Mouse (Mus musculus): ENCODE measurements around the gene Banf1.
"Not testable (repeated sequence)": the region's sequence is repeated elsewhere in the genome, so short reads cannot be mapped to it uniquely, and the experiment has no call there.

Gene Banf1

DNA sequence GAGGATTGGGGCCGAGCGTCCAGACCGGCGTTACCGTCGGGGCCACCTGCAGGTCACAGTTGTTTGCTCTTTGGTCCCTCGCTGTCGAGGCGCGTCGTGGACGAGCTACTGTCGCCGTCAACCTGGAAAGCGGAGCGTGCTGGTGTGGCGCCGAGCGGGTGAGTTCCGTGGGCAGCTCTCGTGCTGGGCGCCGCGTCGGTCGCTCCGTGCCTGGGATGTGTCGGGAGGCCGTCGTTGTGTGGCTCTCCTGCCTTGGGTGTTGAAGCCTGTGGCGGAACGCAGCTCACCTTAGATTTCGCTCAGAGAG lies at the start of gene Banf1:
Gene Banf1, minus strand, starts transcription at position 116 of the 307 bp plus-strand sequence.
- no peak for DNase-seq (ENCODE audit: extremely low read depth, insufficient read length, low spot score)

DNA sequence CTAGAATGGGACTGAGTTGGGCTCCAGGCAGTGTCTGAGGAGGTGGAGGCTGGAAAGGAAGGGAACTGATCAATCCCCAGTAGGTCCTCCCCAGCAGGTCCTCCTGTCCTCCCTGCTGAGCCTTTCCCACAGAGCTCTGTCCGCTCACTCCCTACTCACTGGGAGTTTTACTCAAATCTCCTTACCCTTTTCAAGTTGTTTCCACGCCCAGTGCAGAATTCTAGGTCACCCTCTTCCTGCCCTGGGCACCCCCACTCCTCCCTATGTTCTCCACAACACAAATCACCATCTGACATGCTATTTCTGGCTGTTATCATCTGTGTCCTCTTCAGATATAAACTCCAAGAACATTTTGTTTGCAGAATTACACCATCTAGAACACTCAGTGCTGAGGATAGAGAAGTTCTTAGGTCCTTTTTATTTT lies 47.6 kb upstream of the Banf1 start:
- DNase-seq (ENCODE audit: extremely low read depth, insufficient read length, low spot score) = no peak

DNA sequence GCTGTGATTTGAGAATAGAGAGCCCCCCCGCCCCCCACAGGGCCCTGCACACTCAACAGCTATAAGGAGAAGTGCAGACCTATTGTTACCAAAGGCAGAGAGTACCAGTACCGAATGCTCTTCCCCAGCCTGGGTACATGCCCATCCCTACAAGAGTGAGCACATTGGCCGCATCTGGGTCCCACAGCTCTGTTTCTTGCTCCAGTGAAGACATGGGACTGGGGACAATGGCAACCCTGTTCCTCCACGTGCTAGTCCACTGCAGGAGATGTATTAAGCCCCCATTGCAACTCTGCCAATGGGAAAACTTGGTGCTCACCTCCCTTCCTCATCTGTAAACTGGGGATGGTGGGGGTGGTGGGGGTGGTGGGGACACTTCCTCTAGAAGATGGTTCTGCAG lies 46.9 kb upstream of the Banf1 start:
- DNase-seq (ENCODE audit: extremely low read depth, insufficient read length, low spot score) = no peak

DNA sequence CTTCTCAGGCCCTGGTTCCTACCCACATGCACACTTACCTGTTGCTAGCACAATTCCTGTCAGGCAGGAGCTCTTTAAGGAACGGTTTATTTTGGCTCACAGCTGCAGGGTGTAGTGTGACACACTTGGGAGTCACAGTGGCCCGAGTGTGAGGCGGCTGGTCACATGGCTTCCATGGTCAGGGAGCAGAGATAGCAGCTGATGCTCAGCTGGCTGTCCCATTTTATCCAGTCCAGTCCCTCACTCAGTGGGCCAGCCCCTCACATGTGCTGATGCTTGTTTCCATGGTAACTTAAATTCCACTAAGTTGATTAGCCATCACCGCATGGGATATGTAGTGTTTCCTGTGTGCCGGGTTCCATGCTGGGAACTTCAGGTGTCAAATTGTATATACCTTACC lies 45.0 kb upstream of the Banf1 start:
- DNase-seq (ENCODE audit: extremely low read depth, insufficient read length, low spot score) = no peak

DNA sequence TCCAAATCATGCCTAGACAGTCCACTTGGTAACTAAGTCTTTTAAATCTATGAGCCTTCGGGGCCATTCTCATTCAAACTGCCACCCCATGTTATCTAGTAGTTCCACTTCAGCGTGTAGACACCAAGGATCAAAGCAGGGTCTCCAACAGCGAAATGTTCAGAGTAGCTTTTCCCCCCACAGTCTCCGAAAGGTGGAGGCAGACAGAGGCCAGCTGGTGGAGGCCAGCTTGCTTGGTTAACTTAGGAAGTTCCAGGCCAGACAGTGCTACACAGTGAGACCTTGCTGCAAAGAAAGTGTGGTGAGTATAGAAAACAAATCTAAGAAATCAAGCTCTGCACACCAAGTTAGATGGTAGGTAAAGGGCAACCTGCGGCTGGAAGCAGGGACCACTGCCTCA lies 43.7 kb upstream of the Banf1 start:
- DNase-seq (ENCODE audit: extremely low read depth, insufficient read length, low spot score) = no peak

DNA sequence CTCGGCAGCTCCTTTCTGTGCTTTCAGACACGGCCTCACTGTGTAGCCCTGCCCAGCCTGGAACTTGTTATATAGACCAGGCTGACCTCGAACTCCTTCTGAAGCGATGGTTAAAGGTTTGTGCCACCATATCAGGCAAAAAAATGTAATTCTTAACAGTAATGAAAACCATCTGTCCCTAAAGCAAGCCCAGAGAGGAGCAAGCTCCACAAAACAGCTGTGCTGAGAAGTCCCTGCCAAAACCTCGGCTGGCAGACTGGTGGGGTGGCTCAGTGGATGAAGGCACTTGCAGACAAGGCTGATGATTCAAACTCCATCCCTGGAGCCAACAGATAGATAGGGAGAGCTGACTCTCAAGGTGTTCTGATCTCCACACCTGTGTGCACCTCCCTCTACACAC lies 42.1 kb upstream of the Banf1 start:
- DNase-seq (ENCODE audit: extremely low read depth, insufficient read length, low spot score) = no peak

DNA sequence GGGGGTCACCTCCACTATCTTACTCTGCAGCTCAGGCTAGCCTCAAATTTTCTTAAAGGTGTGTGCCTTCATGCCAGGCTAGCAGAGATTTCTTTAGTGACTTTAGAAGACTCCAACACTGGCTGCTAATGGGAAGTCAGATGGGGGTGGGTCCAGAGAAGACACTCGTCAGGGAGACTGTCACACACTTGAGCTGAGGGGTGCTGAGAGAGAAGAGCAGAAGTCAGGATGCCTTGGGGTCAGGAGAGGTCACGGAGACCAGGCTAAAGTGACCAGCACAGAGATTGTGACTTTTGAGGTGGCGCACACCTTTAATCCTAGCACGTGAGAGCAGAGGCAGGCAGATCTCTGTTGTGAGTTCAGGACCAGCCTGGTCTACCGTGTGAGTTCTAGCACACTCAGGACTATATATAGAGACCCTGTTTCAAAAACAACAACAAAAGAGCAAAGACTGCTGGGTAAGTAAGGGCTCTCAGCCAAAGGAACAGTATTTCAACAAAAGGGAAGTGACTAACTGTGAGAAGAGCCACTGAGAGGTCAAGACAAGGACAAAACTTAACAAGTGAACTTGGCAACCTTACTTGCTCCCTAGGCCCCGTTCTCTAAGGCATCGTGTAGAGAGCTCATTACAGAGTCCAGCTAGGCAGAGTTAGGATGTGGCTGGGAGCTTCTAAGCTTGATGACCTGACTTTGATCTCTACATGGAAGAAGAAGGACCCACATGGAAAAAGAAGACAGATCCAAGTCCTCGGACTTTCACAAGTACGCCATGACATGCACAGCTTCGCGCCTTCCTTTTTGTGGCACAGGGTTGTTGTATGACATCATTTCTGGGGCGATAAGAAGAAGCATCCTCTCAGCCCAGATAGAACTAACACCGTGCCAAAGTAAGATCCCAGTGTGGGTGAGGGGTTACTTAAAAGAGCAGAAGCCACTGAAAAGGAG lies 41.4 kb upstream of the Banf1 start:
- no peak for DNase-seq (ENCODE audit: extremely low read depth, insufficient read length, low spot score)

DNA sequence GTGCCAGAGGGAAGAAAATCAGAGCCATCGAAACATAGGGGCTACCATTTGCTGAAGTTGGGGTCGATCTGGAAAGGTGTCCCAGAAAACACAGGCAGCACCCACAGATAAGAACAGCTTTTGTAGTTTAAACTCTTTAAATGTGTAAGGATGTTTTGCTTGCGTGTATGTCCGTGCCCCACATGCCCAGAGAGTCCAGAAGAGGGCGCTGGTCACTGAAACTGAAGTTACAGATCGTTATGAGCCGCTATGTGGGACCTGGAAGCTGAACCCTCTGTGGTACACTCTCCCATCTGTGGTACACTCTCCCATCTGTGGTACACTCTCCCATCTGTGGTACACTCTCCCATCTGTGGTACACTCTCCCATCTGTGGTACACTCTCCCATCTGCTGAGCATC lies 40.2 kb upstream of the Banf1 start:
- no peak for DNase-seq (ENCODE audit: extremely low read depth, insufficient read length, low spot score)

DNA sequence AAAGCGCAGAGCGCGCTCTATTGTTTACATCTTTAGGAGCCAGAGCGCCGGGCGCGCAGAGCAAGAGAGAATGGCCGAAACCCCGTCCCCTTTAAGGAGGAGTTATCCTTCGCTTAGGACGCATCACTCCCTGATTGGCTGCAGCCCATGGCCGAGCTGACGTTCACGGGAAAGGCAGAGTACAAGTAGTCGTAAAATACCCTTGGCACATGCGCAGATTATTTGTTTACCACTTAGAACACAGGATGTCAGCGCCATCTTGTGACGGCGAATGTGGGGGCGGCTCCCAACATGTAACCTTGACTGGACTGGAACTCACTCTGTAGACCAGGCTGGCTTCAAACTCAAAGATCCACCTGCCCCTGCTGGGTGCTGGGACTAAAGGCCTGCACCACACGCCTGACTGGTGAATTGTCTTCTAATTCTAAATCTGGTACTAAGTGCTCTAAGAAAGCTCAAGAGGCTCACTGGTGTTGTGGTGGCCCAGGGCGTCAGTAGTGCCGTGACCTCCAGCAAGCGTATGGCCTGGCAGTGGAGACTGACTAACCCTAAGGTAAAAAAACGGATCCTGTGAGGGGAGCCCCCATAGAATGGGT lies 39.7 kb upstream of the Banf1 start:
- not testable (repeated sequence) for DNase-seq (ENCODE audit: extremely low read depth, insufficient read length, low spot score)

DNA sequence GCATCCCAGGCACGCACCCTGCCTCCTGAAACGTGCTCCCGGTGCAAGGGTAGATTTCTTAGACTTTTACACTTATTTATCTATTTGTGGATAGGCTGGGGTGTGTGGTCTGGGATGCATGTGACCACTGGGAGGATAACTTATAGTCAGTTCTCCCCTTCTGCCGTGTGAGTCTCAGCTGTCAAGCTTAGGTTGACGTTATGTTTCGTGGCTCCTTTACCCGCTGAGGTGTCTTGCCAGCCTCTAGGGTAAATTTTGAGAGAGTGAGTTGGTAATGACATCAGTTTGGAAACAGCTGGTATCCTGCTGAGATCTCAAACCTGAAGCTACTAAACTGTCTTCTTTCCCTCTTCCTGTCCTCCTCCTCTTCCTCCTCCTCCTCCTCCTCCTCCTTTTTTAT lies 39.0 kb upstream of the Banf1 start:
- DNase-seq (ENCODE audit: extremely low read depth, insufficient read length, low spot score) = no peak

DNA sequence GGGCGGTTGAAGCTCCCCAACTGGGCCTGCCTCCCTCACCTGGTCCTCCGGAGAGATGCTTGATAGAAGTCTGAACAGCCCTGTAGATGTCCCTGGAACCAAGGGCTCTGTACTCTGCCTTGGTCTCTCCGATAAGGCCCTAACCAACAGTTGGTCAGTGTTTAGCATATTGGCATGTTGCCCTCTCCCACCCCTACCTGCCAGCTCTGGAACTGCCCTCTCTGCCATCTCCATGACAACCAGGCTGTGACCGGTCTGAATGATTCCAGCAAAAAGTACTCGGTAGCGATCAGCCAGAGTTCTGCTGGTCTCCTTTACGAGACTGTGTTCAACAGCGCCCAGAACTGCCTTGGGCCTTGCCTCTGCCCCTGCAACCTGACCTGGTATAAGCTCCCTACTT lies 35.3 kb upstream of the Banf1 start, which contains the start of gene Tsga10ip:
Gene Tsga10ip, minus strand, starts transcription at position 234 of the 400 bp plus-strand sequence.
- no peak for DNase-seq (ENCODE audit: extremely low read depth, insufficient read length, low spot score)

DNA sequence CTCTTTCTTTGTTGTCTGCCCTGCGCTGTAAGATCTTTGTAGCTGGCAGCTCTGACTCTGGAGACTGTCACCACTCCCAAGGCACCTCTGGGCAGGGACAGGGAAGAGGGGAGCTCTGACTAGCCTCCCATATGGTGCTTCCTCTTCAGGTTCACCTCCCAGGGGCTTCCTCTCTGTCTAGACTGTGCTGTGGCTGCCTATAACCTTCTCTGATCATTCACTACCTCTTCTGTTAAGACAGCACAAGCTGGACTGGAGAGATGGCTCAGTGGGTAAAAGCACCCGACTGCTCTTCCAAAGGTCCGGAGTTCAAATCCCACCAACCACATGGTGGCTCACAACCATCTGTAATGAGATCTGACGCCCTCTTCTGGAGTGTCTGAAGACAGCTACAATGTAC lies 34.1 kb upstream of the Banf1 start:
- DNase-seq (ENCODE audit: extremely low read depth, insufficient read length, low spot score) = not testable (repeated sequence)

DNA sequence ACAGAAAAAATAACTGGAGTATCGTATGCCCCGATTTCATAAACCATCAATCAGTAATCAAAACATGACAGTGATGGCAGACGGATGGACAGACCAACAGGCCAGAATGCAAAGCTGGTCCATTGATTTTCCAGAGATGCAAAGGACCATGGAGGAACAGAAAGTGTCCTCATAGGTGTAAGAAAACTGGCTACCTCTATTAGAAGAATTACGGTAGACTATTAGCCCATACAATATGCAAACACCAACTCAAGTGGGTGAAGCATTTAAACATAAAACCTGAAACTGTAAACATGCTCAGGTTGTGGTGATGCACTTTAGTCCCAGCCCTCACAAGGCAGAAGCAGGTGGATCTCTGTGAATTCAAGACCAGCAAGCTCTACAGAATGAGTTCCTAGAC lies 28.4 kb upstream of the Banf1 start:
- no peak for DNase-seq (ENCODE audit: extremely low read depth, insufficient read length, low spot score)

DNA sequence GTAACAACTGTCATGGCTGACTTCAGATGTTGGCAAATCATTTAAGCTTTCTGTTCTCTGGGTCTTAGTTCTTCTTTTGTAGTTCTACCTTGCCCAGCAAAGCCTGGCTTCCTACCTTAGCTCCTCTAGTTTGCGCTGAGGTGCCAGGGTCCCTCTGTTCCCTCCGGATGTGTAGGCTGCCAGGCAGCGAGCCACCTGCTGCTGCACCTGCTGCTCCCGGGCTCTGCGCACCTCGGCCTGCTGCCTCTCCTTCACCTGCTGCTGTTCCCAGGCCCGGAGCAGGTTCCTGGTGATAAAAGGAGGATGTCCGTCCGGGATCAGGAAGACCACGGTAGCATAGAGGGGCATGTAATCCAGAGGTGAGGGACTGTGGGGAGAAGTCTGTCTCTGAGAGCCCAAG lies 27.2 kb upstream of the Banf1 start:
- no peak for DNase-seq (ENCODE audit: extremely low read depth, insufficient read length, low spot score)

DNA sequence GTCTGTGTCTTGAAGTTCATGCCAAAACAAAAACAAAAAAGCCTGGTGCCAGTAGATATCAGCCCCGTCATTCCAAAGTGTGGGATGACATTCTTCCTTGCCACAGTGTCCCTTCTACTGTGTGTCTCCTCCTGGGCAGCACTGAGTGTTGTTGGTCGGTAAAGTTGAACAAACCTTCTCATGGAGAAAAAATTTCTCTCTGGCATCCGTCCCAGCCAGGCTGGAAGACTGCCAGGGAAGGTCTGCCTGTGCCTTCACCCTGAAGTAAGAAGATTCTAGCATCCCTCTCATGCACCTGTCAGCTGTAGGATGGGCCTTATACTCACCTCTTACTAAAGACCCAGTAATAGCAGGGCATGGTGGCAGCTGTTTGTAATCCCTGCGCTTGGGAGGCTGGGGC lies 25.9 kb upstream of the Banf1 start:
- peak; percentile 58 for DNase-seq (ENCODE audit: extremely low read depth, insufficient read length, low spot score)

DNA sequence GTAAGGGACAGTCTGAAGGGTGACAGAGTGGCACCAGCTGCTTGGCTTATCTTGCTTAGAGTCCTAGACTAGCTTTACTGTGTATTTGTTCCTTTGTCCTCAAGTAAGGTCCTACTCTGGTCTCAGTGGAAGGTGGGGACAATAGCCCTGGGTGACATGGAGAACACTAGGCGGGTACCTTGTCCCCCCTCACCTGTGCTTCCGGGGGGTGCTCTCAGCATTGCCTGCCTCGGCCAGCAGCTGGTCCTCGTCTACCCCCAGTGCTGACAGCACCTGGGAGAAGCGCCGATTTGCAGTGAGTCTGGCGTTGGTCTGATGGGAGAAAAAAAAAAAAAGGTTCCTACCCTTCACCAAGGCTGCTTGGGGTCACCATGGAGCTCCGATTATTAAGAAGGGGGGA lies 23.4 kb upstream of the Banf1 start:
- no peak for DNase-seq (ENCODE audit: extremely low read depth, insufficient read length, low spot score)

DNA sequence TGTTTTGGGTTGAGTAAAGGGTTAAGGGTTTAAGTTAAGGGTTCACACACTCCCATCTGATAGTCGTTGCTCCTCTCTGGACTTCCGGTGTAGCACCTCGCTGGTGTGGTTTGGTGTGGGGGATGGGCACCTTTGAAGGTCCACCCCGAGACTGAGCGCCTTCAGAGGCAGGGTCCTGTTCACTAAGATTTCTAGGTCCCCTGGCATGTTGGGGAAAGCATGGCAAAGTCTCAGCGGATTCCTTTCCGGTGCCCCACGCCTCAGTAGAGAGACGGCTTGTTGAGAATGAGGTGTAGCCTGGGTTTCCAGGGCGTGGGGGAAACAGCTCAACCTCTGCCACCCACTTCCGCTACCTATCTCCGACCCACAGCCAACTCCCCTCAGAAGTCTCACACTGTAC lies 22.7 kb upstream of the Banf1 start:
- peak; percentile 35 for DNase-seq (ENCODE audit: extremely low read depth, insufficient read length, low spot score)

DNA sequence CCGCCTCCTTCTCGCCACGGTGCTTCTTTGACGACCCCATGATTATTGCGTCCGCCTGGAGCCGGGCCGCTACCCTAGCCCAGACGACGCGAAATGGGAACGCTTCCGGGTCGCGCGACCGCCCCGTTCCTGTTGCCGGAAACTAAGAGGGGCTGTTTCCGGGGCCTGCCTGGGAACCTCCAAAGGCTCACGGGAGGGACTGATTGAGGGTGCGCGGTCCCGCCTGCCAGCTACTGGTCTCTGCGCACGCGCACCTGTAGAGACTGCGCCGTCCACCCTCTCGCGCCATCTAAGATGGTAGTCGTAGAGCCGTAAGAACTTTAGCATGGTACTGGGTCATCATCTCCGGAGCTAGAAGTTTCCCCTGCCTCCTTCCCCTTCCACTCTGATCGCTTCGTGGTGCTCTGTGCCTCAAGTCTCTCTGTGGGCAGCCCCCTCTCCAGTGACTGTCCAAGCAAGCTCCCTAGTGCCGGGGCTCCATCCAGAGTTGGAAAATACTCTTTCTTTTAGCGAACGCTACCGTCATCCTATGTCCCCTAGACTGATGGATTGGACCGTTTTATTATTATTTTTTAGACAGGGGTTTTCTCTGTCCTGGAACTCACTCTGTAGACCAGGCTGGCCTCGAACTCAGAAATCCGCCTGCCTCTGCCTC lies 21.7 kb upstream of the Banf1 start, which contains the start of gene Sart1:
Gene Sart1, minus strand, starts transcription at position 116 of the 655 bp plus-strand sequence.
- peak; percentile 92 for DNase-seq (ENCODE audit: extremely low read depth, insufficient read length, low spot score)

DNA sequence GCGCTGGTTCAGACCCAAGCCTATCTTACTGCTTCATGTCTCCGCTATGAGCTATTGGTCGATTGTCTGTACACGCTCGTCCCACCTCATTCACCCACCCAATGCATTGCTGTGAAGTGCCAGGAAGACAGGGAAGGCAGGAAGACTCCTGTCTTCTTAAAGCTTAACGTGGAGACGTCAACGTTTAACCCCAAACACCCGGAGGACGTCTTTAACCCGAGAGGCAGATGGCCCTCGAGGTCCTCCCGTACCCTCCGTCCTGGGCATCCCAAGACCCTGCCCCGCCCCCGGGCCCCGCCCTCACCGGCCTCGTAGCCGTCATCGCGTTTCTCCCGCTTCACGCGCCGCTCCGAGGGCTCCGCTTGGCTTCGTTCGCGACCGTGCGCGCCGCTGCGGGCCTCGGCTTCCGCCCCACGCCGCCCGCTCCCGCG lies 21.1 kb upstream of the Banf1 start:
- no peak for DNase-seq (ENCODE audit: extremely low read depth, insufficient read length, low spot score)

DNA sequence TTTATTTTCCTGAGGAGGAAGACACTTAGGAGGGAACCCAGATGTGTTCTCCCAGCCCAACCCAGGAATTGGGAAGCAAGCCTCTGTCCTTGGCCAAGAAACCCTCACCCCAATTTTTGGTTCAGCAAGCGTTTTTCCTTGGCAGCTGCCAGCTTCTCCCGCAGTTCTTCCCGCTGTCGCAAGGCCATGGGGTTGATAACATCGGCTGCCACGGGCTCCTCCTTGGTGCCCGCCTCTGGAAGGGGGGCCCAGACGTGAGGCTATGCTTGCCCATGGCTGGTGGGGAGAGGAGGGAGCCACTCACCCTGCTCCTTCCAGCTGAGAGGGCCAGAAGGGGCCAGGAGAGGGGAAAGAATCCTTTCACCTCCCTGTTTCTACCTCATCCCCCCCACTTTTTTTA lies 17.7 kb upstream of the Banf1 start:
- DNase-seq (ENCODE audit: extremely low read depth, insufficient read length, low spot score) = no peak

DNA sequence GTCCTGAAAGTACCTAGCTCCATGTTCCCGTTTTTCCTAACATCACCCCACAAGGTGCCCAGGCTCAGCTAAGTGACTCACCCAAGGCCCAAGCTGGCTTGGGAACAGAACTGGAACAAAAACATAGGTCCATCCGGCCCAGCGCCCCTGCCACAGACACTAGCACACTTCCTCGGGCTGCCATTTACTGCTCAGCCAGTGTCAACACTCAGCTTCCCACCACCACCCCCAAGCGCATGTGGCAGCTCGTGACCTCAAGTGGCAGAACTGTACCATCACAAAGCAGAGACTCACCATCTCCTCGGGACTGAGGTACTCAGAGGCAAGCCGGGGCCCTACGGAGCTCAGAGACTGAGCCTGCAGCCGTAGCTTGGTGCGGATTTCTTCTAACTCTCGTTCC lies 16.4 kb upstream of the Banf1 start:
- DNase-seq (ENCODE audit: extremely low read depth, insufficient read length, low spot score) = no peak

DNA sequence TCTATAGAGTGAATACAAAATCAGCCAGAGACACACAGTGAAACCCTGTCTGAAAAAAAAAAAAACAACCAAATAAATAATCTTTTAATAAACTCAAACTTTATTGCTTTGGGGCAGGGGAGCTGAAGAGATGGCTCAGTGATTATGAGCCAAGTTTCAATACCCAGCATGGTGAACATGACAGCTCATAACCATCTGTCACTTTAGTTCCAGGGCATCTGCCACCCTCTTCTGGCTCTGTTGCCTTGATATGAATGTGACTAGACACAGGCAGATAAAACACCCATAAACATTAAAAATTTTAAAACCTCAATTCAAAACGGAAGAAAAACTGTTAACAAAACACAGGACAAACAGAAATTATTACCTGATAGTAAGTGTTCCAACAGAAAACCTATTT lies 10.5 kb upstream of the Banf1 start:
- no peak for DNase-seq (ENCODE audit: extremely low read depth, insufficient read length, low spot score)

Measured in 3134 (cell line).